Mouse (Mus musculus) myocyte (in vitro differentiated cells): ENCODE measurements around the gene Stx18. TPM values are rescaled to one million over a fixed set of nuclear protein-coding genes. Genes with fewer than 3 reads are reported as not detected.

ENCODE experiments used
- H3K27me3 ChIP-seq: one replicate; pipeline ENCODE4 v1.6.1; 2011; ENCODE audit not compliant: control insufficient read depth, insufficient read depth, insufficient read length
- H3K36me3 ChIP-seq: one replicate; pipeline ENCODE4 v1.6.1; 2011; ENCODE audit not compliant: control insufficient read depth, insufficient read depth
- H3K4me2 ChIP-seq: one replicate; pipeline ENCODE4 v1.6.1; 2011; ENCODE audit warnings: low read depth, control low read depth
- H3K4me3 ChIP-seq: one replicate; pipeline ENCODE4 v1.5.1; 2011; ENCODE audit warnings: mild to moderate bottlenecking, control low read depth, moderate library complexity
- H3K79me2 ChIP-seq: one replicate; pipeline ENCODE4 v1.6.1; 2011; ENCODE audit not compliant: control insufficient read depth, insufficient read depth
- H3ac ChIP-seq: one replicate; pipeline ENCODE4 v1.6.1; 2011; ENCODE audit not compliant: control insufficient read depth, insufficient read length
- CEBPB ChIP-seq: IDR thresholded peaks from 2 replicates; pipeline ENCODE4 v1.6.1; 2011; ENCODE audit warnings: mild to moderate bottlenecking, moderate library complexity; ENCODE audit not compliant: poor library complexity, insufficient read depth, severe bottlenecking
- E2F4 ChIP-seq: IDR thresholded peaks from one replicate; pipeline ENCODE4 v1.6.1; 2011; ENCODE audit warnings: mild to moderate bottlenecking, control low read depth, moderate library complexity; ENCODE audit not compliant: insufficient read depth
- MAX ChIP-seq: IDR thresholded peaks from one replicate; pipeline ENCODE4 v1.6.1; 2011; ENCODE audit warnings: low read depth, mild to moderate bottlenecking, control low read depth
- MYOD1 ChIP-seq, 3 experiments: IDR thresholded peaks; one replicate each; pipeline ENCODE4 v1.6.1; 2011; ENCODE audit warnings: control low read depth in 2 of 3, low read depth in 2 of 3, mild to moderate bottlenecking in 2 of 3, moderate library complexity in 1 of 3; ENCODE audit not compliant: insufficient read length in 2 of 3, control insufficient read depth in 1 of 3
- MYOG ChIP-seq, 3 experiments: IDR thresholded peaks; one replicate each; pipeline ENCODE4 v1.6.1; 2011; ENCODE audit warnings: control low read depth in 2 of 3, low read depth in 2 of 3, mild to moderate bottlenecking in 2 of 3; ENCODE audit not compliant: insufficient read length in 2 of 3, control insufficient read depth in 1 of 3, insufficient read depth in 1 of 3
- POLR2A ChIP-seq: IDR thresholded peaks from one replicate; pipeline ENCODE4 v1.6.1; 2011; ENCODE audit warnings: low read depth, mild to moderate bottlenecking, control low read depth, moderate library complexity; ENCODE audit not compliant: insufficient read length
- POLR2AphosphoS2 ChIP-seq: IDR thresholded peaks from one replicate; pipeline ENCODE4 v1.6.1; 2011; ENCODE audit warnings: low read depth, control low read depth; ENCODE audit not compliant: insufficient read length
- REST ChIP-seq: IDR thresholded peaks from one replicate; pipeline ENCODE4 v1.6.1; 2011; ENCODE audit warnings: mild to moderate bottlenecking, control low read depth, moderate library complexity; ENCODE audit not compliant: insufficient read depth, insufficient read length
- SRF ChIP-seq: IDR thresholded peaks from one replicate; pipeline ENCODE4 v1.6.1; 2011; ENCODE audit warnings: low read depth; ENCODE audit not compliant: control insufficient read depth, insufficient read length
- TCF12 ChIP-seq: IDR thresholded peaks from one replicate; pipeline ENCODE4 v1.6.1; 2011; ENCODE audit warnings: mild to moderate bottlenecking, control low read depth; ENCODE audit not compliant: poor library complexity, insufficient read depth, severe bottlenecking
- TCF3 ChIP-seq: IDR thresholded peaks from one replicate; pipeline ENCODE4 v1.6.1; 2011; ENCODE audit warnings: low read depth, control low read depth; ENCODE audit not compliant: insufficient read length
- USF1 ChIP-seq: IDR thresholded peaks from one replicate; pipeline ENCODE4 v1.6.1; 2011; ENCODE audit warnings: low read depth, mild to moderate bottlenecking, control low read depth, moderate library complexity
- polyA plus RNA-seq: library from polyadenylated mRNA; unstranded; fragments of >200 nt; fragmentation: generic; extraction: Trizol; gene quantifications from one replicate; pipeline ENCODE4 v1.2.1, GENCODE M21; 2012; ENCODE audit warnings: missing spikeins

Stx18 gene
- polyA plus RNA-seq, 1 experiment = 24.9 TPM

DNA sequence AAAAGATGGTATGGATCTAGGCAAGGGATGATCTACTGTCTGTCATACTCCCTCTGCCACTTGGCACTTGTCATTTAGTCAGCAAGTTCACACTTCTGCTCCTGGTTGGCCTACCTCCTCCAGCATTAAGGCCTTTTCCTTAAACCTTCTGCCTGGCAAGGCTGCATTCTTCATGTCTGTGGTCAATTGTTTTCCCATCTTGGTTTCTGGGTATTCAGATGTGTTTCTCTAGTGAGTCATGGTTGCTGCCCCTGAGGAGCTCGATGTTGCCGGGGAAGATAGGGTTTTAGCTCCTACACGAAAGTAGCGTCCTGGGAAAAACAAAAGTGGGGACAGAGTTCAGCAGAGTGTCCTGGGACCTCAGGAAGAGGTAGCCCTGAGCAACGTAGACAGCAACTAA, 80.7 kb downstream of the Stx18 start:
- Histone ChIP-seq H3K36me3 (peaks cover 5% of the 10 kb centered on the region), H3K27me3 (no peaks in the 10 kb centered on the region), H3K79me2 (no peaks in the 10 kb centered on the region), H3K4me2 (no peak overlapping the region), H3K4me3 (no peak overlapping the region), H3ac (no peak overlapping the region)
- TF ChIP-seq CEBPB (no peak), REST (no peak), SRF (no peak), POLR2AphosphoS2 (no peak), POLR2A (no peak), E2F4 (no peak)

DNA sequence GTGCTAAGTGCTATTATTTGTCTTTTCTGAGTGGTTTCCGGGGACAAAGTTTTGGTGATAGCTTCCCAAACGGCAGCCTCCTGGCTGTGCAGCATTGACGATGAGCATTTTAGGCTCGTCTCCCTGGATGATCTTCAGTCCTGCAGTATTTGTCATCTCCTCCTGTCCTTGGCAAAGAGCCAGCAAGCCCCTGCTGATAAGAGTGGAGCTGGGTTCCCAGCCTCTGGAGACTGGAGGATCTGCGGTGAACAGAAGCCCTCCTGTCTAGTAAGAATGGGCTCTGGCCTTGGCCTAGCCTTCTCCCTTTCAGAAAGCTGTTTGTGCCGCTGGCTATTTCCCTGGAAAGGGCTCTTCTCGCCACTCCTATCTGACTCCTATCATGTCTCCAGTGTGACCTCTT, 83.2 kb downstream of the Stx18 start:
- Histone ChIP-seq H3K79me2 (no peaks in the 10 kb centered on the region), H3ac (no peak overlapping the region), H3K36me3 (peaks cover 5% of the 10 kb centered on the region), H3K4me2 (no peak overlapping the region), H3K4me3 (no peak overlapping the region), H3K27me3 (no peaks in the 10 kb centered on the region)
- no peak for TF ChIP-seq REST
- no peak for TF ChIP-seq USF1
- TF ChIP-seq TCF3 = no peak
- no peak for TF ChIP-seq MYOG (IDR thresholded peaks at IDR 0.05; ENCODE audit: control insufficient read depth in 1 of 3, insufficient read depth in 1 of 3, insufficient read length in 2 of 3, low read depth in 2 of 3)
- no peak for TF ChIP-seq E2F4
- TF ChIP-seq POLR2A = no peak
- TF ChIP-seq POLR2AphosphoS2 = no peak
- TF ChIP-seq CEBPB = no peak
- TF ChIP-seq TCF12 = no peak
- TF ChIP-seq MYOD1 (IDR thresholded peaks at IDR 0.05; ENCODE audit: control insufficient read depth in 1 of 3, insufficient read length in 2 of 3, low read depth in 2 of 3) = no peak
- TF ChIP-seq SRF = no peak

DNA sequence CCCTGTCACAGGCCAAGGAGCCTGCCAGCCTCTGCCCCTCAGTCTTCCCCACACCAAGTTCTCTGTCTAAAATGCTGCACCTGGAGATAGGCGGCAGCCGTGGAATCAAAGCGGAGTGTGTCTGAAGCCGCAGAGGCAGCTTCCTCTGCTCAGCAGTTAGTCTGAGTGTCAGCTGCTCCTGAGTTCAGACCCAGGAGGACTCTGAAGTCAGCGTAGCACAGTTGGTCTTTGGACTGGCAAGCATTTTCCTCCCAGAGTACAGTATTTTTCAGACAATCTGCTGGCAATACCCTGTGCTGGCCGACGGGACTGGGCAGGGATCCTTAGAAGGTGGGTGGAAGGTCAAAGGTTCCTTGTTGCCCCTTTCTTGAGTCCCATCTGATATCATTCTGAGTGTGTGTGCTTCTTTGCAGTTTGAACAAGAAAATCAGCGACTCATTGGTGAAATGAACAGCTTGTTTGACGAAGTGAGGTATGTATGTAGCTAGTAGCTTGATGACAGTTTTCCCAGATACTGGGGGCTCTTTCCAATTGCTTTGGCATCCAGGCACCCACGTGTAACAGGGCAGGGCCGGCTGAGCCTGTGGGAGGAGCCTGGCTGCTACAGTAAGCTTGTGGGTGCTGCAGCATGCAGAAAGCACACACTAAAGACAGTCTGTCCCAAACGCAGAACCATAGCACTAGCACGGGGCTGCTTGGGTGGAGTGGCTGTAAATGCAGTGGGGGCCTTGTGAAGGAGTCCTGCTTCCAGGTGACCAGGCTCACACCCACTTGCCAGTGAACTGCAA, 88.2 kb downstream of the Stx18 start:
- H3ac ChIP-seq = no peak overlapping the region
- no peaks in the 10 kb centered on the region for H3K79me2 ChIP-seq
- no peaks in the 10 kb centered on the region for H3K27me3 ChIP-seq
- TF ChIP-seq USF1 (no peak), CEBPB (no peak), SRF (no peak), E2F4 (no peak), REST (no peak), TCF12 (no peak), TCF3 (no peak), MYOG (IDR thresholded peaks at IDR 0.05; ENCODE audit: control insufficient read depth in 1 of 3, insufficient read depth in 1 of 3, insufficient read length in 2 of 3, low read depth in 2 of 3) (no peak), MAX (no peak), POLR2A (no peak), POLR2AphosphoS2 (no peak), MYOD1 (IDR thresholded peaks at IDR 0.05; ENCODE audit: control insufficient read depth in 1 of 3, insufficient read length in 2 of 3, low read depth in 2 of 3) (no peak)
- H3K4me3 ChIP-seq = no peak overlapping the region
- no peak overlapping the region for H3K4me2 ChIP-seq
- H3K36me3 ChIP-seq = peaks cover 5% of the 10 kb centered on the region

DNA sequence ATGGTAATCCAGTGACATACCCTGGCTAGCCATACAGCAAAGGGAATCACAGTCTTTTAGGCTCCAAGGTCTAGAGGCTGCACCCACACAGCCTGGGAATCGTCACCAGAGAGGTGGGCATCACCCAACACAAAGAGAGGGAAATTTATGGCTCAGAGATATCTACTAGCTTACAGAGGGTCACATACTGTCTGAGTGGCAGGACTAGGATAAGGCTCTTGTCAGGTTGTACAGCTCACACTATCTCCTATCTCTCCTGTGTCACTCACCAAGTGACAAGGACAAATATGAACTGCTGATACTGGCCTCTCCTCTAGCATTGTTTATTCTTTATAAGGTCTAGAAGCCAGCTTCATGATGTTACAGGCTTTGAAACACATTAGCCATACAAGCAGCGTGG, 90.8 kb downstream of the Stx18 start:
- TF ChIP-seq TCF3 = no peak
- TF ChIP-seq REST = no peak
- TF ChIP-seq POLR2A = no peak
- H3K79me2 ChIP-seq = no peaks in the 10 kb centered on the region
- H3ac ChIP-seq = no peak overlapping the region
- H3K36me3 ChIP-seq = no peaks in the 10 kb centered on the region
- no peak overlapping the region for H3K4me2 ChIP-seq
- H3K4me3 ChIP-seq = no peak overlapping the region
- H3K27me3 ChIP-seq = no peaks in the 10 kb centered on the region

DNA sequence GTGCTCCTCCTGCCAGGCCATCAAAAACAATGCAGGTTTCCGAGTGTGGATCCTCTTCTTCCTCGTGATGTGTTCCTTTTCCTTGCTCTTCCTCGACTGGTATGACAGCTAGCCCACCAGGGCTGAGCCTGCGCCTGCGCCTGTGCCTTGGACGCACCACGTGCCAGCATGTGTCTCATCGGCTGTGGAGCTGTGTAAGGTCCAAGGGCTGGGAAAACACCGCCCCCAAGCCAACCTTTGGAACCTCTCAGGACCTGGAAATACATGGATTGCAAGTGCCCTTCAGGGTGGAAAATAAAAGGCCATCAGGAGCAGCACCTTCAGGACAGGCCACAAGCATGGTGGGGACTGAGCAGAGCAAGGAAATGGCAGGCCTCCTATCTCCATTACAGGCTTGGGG, 97.7 kb downstream of the Stx18 start:
- Histone ChIP-seq H3K27me3 (no peaks in the 10 kb centered on the region), H3K4me2 (no peak overlapping the region), H3K4me3 (no peak overlapping the region), H3K36me3 (no peaks in the 10 kb centered on the region), H3K79me2 (no peaks in the 10 kb centered on the region), H3ac (no peak overlapping the region)
- TF ChIP-seq SRF = no peak
- no peak for TF ChIP-seq POLR2A
